Mouse (Mus musculus) stomach, embryonic 14.5 days (tissue): ENCODE measurements around the gene Eva1a. TPM values are rescaled to one million over a fixed set of nuclear protein-coding genes. Genes with fewer than 3 reads are reported as not detected.

Source experiments
- polyA plus RNA-seq: library from polyadenylated mRNA; unstranded; fragments of >200 nt; fragmentation: Nextera tagmentation; extraction: Ambion mirVana; gene quantifications from 2 replicates; pipeline ENCODE4 v1.2.1, GENCODE M21; 2014

Gene Eva1a
- polyA plus RNA-seq, 1 experiment from 2014 or later = 26.1 TPM

Other genes with a start within 250 kb of the Eva1a start
- 17.1 and 19.1 TPM in 2 replicates for gene Gcfc2, start 117.4 kb upstream of the Eva1a start, polyA plus RNA-seq
- 48.6 and 53.1 TPM in 2 replicates for gene Mrpl19, start 75.1 kb upstream of the Eva1a start, polyA plus RNA-seq